Mouse (Mus musculus) CH12F3 (cell line): ENCODE data around the gene Rbms3.

Experiments
- in situ Hi-C: fragments of 300-500 bp; cut with MboI; formaldehyde crosslinking; loops from 2 replicates; pipeline ENCODE4 v1.14.3; 2020; ENCODE audit warnings: low sequenced_read_pairs

Rbms3 gene

DNA sequence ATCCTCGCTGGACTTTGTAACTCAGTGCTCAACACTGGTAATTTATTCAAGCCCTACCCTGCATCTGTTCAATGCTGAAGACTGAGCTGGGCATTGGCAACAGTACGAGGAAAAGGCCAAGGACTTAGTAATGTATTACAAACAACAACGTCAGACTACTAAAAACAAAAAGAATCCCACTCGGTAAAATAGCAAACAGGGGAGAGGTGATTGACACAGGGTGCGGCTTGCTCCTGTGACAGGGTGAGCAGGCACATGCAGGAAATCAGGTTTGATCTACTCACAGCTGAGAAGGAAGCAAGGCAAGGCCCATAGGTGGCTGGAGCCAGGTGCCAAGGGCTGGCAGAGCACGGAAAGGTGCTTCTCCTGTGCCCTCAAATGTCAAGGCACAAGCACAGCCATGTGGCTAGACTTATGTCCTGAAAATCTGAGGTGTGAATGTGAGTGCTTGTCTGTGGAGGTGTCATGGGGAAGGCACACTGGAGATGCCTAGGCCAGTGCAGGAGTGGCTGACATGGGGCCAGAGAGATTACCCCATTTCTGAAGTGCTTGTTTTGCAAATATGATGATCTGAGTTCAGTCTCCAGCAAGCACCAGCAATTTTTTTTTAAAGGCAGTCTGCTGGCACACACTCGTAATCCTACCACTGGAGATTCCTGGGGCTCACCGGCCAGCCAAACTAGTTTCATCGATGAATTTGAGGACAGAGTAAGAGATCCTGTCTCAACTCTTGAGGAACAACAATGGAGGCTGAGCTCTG is 251.4 kb downstream of the Rbms3 start:
- in situ Hi-C loops = no loop called here

DNA sequence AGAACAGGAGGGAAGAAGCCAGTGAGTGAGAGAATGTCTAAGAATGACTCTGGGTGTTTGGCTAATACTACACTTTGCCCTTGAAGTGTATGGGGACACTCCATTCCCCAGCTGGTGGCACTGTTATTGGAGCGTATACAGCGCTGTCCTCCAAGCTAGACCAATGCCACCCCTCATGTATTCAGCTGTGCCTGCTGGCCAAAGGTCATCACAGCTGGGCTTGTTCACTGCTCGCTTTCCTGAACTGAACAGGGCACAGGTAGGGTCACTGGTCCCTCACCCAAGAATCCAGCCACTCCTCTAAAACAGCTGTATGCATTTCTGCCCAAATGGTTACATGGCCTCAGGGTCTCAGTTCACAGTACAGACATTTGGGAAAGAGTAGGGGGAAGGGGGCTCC is 253.9 kb downstream of the Rbms3 start:
- in situ Hi-C loops = no loop called here

DNA sequence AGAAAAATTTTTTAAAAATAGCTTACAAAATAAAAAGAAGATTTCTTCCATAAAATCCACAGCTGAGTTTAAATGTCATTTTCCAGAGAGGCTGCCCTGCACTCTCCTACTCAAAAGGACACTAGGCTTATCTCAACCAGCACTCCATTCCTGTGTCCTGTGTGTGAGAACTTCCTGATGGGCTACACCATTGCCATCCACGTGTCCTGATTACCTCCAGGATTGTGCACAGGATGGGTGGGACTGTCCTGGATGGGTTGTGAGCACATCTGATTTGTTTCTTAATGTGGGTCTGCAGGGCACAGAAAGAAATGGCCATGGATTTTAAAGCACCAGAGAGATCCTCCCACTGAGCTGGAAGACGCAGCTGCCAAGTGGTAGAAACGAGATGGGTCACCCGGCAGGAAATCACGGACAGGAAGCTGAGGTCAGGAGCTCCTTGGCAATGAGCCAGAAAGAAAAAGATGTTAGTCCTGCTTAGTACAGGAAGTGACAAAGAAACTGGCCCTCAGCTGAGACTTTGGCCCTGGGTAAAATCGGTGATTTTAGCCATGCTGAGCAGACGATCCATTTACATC is 256.5 kb downstream of the Rbms3 start:
- in situ Hi-C loops = no loop called here

DNA sequence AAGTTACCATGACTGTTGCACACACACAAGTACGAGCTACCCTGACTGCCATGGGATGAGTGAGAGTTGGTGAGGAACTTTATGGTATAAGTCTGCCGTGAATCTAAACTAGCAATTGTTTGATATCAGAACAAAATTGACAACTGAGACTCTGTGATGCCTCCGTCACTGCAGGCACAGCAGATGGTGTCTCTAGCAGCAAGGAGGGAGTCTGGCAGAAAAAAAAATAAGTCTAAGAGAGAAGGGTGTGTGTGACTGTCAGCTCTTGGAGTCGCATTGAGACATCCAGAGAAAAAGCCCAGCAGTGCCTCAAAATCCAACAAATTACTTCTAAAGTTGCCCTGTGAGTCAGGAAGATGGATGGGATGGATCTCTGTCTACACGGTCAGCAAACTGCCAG is 257.7 kb downstream of the Rbms3 start:
- in situ Hi-C loops = no loop called here

DNA sequence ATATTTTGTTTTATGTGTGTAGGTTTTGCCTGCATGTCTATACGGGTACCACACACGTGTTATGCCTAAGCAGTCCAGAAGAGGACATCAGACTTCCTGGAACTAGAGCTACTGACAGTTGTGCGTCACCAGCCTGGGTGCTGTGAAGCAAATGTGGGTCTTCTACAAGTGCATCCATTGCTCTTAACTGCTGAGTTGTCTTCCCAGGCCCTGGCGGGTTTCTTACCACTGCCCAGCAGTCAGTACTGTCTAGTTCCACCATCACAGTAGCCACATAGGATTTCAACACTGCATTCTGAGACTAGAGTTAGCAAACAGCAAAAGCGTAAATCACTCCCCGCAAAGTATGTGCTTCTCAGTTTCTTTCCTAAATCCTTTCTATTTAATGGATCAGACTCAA is 259.6 kb downstream of the Rbms3 start:
- in situ Hi-C loops = no loop called here

DNA sequence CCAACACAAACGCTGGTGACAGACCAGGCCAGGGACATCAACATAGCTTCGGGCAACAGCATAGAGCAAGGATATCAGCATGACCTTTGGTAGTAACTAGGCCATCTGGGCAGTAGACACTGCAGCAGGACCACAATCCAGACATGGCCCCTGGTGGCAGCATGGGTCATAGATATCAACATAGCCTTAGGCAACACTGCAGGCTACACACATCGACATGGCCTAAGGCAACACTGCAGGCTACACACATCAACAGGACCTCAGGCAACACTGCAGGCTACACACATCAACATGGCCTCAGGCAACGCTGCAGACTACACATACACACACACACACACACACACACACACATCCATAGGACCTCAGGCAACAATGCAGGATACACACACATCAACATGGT is 261.7 kb downstream of the Rbms3 start:
- in situ Hi-C loops = no loop called here

DNA sequence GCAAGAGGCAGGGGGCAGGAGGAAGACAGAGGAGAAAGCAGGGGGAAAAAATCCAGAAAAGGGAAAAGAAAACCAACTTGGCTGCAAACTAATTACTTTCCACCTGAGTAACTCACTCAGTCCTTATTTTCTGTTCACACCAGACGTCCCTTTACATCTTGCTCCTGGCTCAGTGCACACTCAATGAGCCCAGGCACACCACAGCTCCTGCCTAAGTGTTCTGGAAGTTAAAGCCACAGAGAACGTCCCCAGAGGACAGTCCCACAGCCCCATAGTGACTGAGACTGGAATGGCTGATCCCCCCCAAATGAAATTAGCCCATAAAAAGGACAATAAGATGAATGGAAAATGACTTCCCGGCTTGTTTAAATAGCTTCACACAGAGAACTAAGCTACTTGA is 265.1 kb downstream of the Rbms3 start:
- in situ Hi-C loops = no loop called here

DNA sequence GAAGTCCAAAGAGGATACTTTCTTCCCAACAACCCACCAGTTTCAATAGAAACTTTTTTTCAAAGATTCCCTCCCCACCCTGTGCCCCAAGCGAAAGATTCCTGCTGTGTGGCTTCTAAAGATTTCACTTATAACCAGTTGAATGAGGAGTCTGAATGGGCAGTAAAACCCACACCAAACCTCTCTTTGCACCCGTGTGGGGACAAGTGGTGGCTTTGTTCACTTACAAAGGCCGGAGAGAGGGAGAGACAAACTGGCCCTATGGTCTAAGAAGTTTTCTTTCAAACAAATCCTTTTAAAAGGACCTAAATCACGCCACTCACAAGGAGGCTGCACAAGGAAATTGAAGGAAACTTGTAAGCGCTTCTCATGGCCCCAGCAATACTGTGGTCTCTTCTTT is 268.3 kb downstream of the Rbms3 start:
- in situ Hi-C loops = no loop called here

DNA sequence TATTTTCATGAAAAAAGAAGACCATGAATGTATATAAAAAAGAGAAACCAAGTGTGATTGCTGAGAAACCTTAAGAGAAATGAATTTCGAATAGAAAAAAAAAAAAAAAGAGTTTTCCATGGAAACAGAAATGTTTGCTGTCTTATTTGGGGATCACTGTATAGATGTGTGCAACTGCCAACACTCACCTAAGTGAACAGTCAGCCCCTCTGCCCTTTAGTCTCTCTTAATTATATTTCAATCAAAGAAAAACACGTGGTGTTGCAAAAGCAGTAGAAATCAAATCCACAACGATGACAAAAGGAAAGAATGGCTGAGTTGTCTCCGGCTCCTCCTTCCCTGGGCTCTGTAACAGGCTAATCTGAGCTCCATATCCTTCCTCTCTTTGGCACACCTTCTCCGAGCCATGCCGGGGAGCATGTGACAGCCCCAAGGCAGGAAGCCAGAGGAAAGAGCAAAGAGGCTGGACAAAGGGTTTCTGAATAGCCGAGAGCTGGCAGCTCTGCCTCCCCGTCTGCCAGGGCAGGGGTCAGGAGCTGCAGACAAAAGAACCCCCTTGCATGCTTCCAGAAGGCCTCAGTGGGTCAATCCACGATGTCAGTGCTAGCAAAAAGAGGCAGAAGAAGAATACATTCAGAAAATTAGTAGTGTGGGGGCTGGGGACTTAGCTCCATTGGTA is 272.8 kb downstream of the Rbms3 start:
- in situ Hi-C loops = no loop called here

DNA sequence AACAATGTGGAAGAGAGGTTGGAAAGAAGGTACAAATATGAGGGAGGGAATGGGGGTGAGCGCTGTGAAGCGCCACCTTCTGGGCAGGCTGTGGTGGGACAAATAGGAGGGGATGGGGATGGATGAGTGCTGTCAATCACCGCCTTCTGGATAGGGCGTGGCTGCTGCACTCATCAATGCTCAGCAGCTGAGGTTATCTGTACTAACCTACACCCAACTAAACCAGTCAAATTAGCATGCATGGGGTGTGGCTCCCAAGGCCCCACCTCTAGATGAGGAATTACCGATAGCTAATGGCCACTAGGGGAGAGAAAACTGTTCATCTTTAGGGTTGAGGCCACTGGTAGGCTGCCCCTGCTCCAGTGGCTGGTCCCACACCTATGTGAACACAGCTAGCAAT is 274.2 kb downstream of the Rbms3 start:
- in situ Hi-C loops = no loop called here

DNA sequence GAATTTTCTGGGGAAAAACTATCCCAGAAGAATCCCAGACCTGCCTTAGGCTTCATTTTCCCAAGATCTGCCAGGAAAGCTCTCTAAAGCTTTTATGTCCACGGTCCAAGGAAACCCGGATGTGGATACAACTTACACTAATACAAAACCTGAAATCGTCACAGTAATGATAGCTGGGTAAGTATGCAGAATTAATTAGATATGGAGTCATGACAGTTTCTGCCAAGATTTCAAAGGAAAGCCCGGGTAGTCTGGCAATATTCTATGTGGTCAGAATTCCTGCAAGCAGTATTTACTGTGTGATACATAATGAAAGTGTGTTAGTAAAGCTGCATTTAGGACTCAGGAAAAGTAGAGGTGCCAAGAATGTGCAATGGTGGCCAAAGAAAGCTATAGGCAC is 287.4 kb downstream of the Rbms3 start:
- in situ Hi-C loops = no loop called here

DNA sequence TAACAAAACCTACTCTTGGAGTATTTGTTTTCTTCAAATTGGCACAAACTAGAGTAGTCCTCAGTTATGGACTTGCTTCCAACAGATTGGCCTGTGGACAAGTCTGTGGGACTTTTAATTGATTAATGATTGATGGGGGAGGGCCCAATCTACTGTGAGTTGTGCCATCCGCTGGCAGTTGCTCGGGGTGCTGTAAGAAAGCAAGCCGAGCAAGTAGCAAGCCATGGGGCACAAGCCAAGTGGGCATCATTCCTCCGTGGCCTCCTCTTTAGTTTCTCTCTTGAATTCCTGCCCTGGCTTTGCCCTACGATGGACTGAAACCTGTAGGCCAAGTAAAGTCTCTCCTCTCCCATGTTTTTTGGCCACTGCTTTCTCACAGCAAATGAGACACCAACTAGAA is 299.0 kb downstream of the Rbms3 start:
- in situ Hi-C loops = no loop called here

DNA sequence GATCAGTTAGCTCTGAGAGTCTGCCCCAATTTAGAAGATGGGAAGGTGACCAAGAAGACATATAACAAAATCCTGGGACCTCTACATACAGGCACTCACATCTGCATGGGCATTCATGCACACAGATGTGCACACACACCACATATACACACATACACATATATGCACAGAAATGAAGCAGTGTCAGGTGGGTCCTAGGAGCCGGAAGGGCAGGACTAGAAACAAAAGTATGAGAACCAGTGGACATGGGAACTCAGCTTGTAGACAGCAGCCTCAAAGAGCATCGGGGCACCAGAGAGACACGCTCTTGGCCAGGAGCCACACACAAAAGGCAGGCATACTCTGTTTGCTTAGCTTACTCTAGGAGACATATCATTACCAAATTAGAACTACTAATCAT is 310.4 kb downstream of the Rbms3 start:
- in situ Hi-C loops = no loop called here

DNA sequence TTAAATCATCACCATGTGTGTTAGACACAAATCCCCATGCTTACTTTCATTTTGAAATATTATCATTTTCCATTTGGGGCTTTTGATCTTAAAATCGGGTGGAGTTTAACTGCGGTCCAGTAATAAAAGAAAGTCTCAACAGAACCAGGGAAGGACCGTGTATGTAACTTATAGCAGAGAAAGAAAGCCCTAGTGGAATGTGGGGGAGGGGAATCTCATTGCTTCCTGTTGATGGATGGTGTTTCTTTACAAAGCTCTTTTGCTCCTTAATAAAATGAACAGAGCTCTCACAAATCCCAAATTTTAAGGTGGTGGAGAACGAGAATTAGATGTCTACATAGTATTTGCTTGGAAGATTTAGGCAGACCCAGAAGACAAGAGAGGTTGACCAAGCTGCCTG is 311.3 kb downstream of the Rbms3 start:
- in situ Hi-C loops = no loop called here

DNA sequence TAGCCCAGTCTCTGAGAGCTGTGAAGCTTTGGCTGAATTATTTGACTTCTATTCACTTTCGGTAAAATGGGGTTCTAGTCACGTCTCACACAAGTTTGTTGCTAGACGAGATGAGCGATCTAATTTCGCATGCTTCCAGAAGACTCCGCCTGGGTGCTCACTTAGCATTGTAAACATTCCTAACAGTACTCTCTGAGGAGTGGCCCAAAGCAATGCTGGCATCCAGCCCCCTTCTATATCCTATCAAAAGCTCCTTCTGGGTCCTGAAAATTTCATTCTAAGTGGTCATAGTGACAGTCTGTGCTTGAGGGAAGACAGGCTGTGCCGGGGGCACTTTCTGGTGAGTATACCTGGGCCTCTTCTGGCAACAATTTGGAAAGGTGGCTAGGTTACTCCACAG is 312.5 kb downstream of the Rbms3 start:
- in situ Hi-C loops = no loop called here

DNA sequence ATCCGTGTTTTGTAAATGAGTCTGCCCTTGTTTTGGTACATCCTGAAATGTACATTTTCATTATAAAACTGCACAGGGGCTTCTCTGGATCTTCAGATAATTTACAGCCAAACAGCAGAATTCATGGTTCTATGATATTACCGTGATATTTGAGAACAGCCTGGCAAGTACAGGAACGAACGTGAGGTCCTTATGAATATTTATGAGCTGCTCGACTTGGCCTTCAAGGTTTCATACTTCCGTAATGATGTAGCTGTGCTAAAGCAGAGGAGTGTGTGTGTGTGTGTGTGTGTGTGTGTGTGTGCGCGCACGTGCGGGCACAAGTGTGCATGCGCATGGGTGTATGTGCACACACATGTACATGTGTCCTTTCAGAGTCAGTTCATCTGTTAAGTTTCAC is 316.1 kb downstream of the Rbms3 start:
- in situ Hi-C loops = no loop called here

DNA sequence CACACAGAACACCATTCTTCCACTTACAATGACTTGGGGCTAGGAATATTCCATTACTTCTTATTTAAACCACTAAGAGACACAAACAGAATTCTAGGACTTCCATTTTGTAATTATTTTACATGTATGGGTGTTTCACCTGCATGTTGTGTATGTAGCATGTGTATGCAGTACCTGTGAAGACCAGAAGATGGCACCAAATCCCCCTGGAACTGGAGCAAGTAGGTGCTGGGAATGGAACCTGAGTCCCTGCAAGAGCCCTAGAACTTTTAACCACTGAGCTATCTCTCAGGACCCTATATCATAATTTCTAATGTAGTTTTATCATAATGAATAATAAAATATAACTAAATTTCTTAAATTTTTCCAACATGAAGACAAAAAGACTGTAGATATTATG is 319.9 kb downstream of the Rbms3 start:
- in situ Hi-C loops = no loop called here

DNA sequence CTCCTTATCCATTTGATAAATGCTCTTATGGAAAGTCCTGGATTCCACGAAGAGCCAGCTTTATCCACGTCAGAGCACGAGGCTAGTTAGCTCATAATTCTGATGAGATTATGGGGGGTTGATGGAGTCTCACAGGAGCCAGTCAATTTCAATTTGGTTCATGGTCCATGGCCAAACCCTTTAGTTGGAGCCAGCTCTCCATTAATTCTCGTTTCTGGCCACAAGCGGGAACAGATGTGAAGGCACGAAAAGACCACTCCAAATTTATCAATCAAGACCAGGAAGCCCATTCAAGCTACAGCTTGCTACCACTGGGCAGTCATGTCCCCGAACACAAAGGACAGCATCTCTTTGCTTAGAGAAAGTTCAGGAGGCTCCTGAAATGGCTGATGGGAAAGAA is 330.7 kb downstream of the Rbms3 start:
- in situ Hi-C loops = no loop called here

DNA sequence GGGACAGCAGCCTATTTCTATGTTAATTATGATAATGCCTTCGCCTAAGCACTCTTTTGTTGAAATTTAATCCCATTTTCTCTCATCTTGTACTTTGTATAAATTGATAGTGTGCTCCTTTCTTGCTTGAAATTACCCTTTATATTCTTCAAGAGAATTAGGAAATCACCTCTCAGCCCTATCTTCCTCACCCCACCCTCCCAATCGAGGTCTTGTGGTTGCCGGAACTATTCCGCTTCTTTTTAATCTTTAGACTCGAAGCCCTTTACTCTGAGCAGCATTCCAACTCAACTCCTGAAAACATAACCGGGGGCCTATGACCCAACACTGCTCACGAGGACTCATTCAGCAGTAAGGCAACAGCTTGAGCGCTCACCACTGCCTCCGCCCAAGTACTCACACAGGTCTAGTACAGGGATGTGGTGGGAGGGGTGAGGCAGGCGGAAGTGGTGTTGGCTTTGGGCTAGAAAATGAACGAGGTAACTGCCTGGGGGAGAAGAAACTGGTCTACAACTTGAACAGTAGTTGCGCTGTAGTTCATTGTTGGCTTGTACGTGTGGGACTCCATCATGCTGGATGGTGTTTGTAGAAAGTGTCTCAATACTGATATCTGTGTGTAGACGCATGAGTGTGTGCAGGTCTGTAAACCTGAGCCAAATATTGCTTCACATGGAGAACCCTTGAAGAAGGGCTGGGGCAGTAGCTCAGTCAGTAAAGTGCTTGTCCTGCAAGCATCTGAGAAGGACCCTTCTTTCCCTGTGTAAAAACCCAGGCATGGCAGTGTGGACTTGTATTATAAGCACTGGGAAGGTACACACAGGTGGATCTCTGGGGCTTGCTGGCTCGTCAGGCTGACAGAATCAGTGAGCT is 331.8 kb downstream of the Rbms3 start:
- in situ Hi-C loops = no loop called here

DNA sequence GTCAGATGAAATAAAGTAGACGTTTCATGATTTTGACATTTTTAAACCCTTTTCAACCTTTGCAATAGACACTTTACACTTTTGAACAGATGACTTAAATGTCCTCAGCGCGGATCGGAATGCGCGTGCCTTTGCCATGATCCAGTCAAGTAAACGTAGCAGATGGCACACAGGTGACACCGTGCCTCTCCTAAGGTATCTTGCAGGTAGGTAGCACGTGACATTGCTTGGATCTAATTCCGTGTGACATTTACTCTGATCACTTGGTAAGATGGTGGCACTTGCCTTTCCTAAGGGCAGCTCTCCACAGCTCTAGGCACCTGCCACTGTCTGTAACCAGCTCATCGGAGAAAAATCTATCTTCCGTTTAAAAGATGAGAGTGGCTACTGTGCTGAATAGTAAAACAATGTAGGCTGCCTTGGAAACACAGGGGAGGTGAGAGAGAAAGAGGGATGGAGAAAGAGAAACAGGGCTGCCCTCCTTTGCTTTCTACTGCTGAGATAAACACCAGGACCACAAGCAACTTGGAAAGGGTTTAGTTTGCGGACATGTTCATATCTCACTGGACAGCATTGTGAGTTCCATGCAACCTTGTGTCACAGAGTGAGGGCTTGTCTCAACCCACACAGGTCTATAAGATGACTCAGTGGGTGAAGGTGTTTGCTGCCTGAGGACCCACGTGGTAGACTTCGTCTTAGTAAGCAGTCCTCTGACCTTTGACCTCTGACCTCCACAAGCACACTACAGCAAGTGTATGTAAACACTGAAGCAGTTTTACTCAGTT is 338.5 kb downstream of the Rbms3 start:
- in situ Hi-C loops = no loop called here

DNA sequence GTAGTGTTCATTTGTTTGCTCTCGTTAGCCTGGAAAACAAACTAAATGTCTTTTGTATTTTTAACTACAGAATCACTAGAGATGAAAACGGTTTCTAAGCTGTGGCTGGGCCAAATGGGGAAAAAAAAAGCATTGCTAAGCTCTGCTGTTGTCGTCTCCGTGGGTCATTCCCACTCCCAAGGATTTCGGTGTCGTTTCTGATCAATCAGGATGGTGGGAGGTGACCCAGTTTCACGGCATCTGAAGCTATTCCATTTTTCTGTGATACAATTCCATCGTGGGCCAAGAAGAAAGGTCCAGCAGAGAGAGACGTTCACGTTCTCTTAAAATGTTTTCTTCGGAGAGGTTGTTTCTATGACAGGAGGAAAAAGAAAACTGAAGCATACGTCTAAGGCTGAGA is 354.9 kb downstream of the Rbms3 start:
- in situ Hi-C loops = no loop called here
